Mouse (Mus musculus) hindbrain, postnatal 0 days (tissue): ENCODE results near the gene Ntn3. TPM values are rescaled to one million over a fixed set of nuclear protein-coding genes. Genes with fewer than 3 reads are reported as not detected.

ENCODE experiments used
- ATAC-seq: fragments of 200-750 bp; cut with Nextera tagmentation; 2 replicates; pipeline ENCODE4 v1.8.0; 2017; ENCODE audit warnings: mild to moderate bottlenecking, moderate TSS enrichment, moderate library complexity
- DNase-seq: peaks from one replicate; pipeline ENCODE4 v3.0.0-alpha.2; 2015; ENCODE audit warnings: low spot score
- H3K27ac ChIP-seq: fragments of 300-500 bp; sonication (generic); 2 replicates; pipeline ENCODE4 v1.5.1; 2014; ENCODE audit warnings: mild to moderate bottlenecking
- H3K27me3 ChIP-seq: fragments of 300-500 bp; sonication (generic); 2 replicates; pipeline ENCODE4 v1.6.1; 2014; ENCODE audit warnings: low read length, mixed read lengths; ENCODE audit not compliant: insufficient read depth
- H3K36me3 ChIP-seq: fragments of 300-500 bp; sonication (generic); 2 replicates; pipeline ENCODE4 v1.6.1; 2014; ENCODE audit warnings: low read length, mixed read lengths; ENCODE audit not compliant: insufficient read depth
- H3K4me1 ChIP-seq: fragments of 300-500 bp; sonication (generic); 2 replicates; pipeline ENCODE4 v1.6.1; 2014; ENCODE audit warnings: antibody characterized with exemption, low read length, mixed read lengths; ENCODE audit not compliant: insufficient read depth
- H3K4me2 ChIP-seq: fragments of 300-500 bp; sonication (generic); 2 replicates; pipeline ENCODE4 v1.6.1; 2014; ENCODE audit warnings: low read depth, mild to moderate bottlenecking, low read length, moderate library complexity, mixed read lengths
- H3K4me3 ChIP-seq: fragments of 300-500 bp; sonication (generic); 2 replicates; pipeline ENCODE4 v1.5.1; 2014; ENCODE audit warnings: low read length
- H3K9ac ChIP-seq: fragments of 300-500 bp; sonication (generic); replicated peaks from 2 replicates; pipeline ENCODE4 v1.6.1; 2014; ENCODE audit warnings: mild to moderate bottlenecking, low read length, moderate library complexity, mixed read lengths
- H3K9me3 ChIP-seq: fragments of 300-500 bp; sonication (generic); 2 replicates; pipeline ENCODE4 v1.6.1; 2016; ENCODE audit warnings: low read length, mixed read lengths
- CTCF ChIP-seq: IDR thresholded peaks from 2 replicates; pipeline ENCODE4 v1.5.1; 2016; ENCODE audit warnings: antibody characterized with exemption, control low read depth, low read depth
- WGBS: fragments of 180-500 bp; shearing (Covaris S2); extraction: QIAGEN DNeasy Blood & Tissue Kit; methylation state at CpG from one replicate; pipeline ENCODE4 v1.1.7; 2014; 5-methylcytosine and 5-hydroxymethylcytosine counted together
- polyA plus RNA-seq: library from polyadenylated mRNA; unstranded; fragments of >200 nt; fragmentation: Nextera tagmentation; extraction: Ambion mirVana; gene quantifications from 2 replicates; pipeline ENCODE4 v1.2.1, GENCODE M21; 2015
- total RNA-seq: library from RNA; depleted of rRNA; stranded (reverse); fragments of >200 nt; gene quantifications from 2 replicates; pipeline ENCODE4 v1.2.3, GENCODE M21; 2014

The Ntn3 gene
- total and polyA plus RNA-seq, 2 experiments from 2014 or later: 4.3 to 26.9 TPM

- H3K4me3 ChIP-seq: no peak overlapping the region
- H3K27ac ChIP-seq: no peak overlapping the region
- WGBS: 83% methylated on average over 4 of the region's 4 CpGs
- peaks cover 26% of the 10 kb centered on the region for H3K4me1 ChIP-seq
- TF ChIP-seq CTCF: no peak
- no peak overlapping the region for H3K4me2 ChIP-seq
- H3K9me3 ChIP-seq: no peaks in the 10 kb centered on the region
- ATAC-seq: no peak
- DNase-seq: no peak
- H3K36me3 ChIP-seq: no peaks in the 10 kb centered on the region
- no peaks in the 10 kb centered on the region for H3K27me3 ChIP-seq
- no peak overlapping the region for H3K9ac ChIP-seq
Measured at GRCm38 (mm10) chr17:24201092-24201491, 8.2 kb downstream of the Ntn3 start.

DNA sequence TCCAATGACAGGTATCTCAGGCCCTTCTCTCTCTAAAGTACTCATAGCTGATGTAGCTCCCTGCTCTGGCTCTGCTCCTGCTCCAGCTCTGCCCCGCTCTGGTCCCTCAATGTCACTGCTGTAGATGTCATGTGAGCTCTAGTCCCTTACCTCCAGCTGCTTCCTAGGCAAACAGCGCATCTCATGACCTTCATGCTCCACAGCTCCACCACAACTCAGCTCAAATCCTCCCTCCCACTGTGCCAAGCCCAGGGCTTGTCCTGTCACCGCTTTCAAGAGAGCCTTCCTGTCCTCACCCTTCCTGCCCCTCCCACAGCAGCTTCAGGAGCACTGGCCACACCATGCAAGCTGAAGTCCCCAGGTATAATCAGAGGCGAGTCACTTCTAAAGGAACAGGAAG lies 9.6 kb downstream of the Ntn3 start:
- ATAC-seq: no peak
- no peak for DNase-seq
- Histone ChIP-seq H3K27ac (no peak overlapping the region), H3K4me3 (no peak overlapping the region), H3K27me3 (no peaks in the 10 kb centered on the region), H3K4me2 (no peak overlapping the region), H3K4me1 (peaks cover 17% of the 10 kb centered on the region; the same call in 1 of the 2 replicates), H3K9ac (no peak overlapping the region), H3K9me3 (no peaks in the 10 kb centered on the region), H3K36me3 (no peaks in the 10 kb centered on the region)
- WGBS: 68% methylated on average over 4 of the region's 4 CpGs
- TF ChIP-seq CTCF: no peak

- Histone ChIP-seq H3K27ac (no peak overlapping the region), H3K4me2 (no peak overlapping the region), H3K9ac (no peak overlapping the region), H3K9me3 (no peaks in the 10 kb centered on the region), H3K4me3 (no peak overlapping the region), H3K36me3 (0 out of 2 replicates have a peak, but pooled peaks cover 3% of the 10 kb centered on the region), H3K27me3 (no peaks in the 10 kb centered on the region), H3K4me1 (peaks cover 13% of the 10 kb centered on the region; the same call in 1 of the 2 replicates)
- no peak for TF ChIP-seq CTCF
- no peak for DNase-seq
- ATAC-seq: no peak
- WGBS: 67% methylated on average over 4 of the region's 4 CpGs
Measured at GRCm38 (mm10) chr17:24199252-24199651, 10.1 kb downstream of the Ntn3 start.

DNA sequence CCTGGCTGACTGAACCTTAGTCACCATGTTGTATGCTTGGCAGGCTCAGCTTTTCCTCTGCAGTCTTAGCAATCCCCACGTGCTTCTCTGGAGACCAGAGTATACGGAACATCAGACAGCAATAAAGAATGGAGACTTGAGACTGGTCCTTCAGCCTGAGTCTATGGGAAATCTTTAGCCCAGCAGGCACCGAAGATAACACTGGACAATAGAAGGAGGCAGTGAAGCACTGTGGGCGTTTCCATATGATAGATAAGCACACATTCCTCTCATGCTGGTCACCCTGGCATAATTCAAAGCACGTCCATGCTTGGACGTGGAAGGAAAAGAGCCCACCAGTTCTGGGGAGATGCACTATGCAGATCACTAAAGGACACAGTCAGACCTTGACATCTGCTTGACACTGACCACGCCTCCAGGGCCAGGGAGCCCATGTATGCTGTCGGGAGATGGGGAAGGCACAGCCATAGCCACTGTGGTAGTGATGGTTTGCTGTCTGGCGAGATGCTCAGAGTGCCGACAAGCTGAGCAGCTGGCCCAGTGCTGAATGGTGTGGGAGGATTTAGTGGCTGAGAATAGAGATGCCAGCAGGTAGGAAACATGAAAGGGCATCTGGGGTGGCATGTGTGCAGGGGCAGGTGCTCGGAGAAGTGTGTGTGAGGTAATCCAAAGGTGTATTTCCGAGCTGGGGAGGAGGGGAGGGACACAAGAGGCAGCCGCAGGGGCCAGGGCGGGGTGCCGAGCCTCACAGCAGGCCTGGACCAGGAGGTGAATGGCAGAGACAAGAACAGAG lies 12.1 kb downstream of the Ntn3 start:
- no peak for ATAC-seq
- WGBS: 62% methylated on average over 15 of the region's 15 CpGs
- H3K9me3 ChIP-seq: no peaks in the 10 kb centered on the region
- H3K27me3 ChIP-seq: no peaks in the 10 kb centered on the region
- H3K4me1 ChIP-seq: no peaks in the 10 kb centered on the region
- no peak overlapping the region for H3K4me2 ChIP-seq
- H3K36me3 ChIP-seq: 0 out of 2 replicates have a peak, but pooled peaks cover 6% of the 10 kb centered on the region
- H3K9ac ChIP-seq: no peak overlapping the region
- DNase-seq: no peak
- no peak overlapping the region for H3K27ac ChIP-seq
- no peak overlapping the region for H3K4me3 ChIP-seq
- TF ChIP-seq CTCF: no peak

GRCm38 (mm10) chr17:24195349-24195748 lies 14.0 kb downstream of the Ntn3 start:
- no peak overlapping the region for H3K4me2 ChIP-seq
- no peak for DNase-seq
- ATAC-seq: no peak
- WGBS: 69% methylated on average over 2 of the region's 2 CpGs
- no peaks in the 10 kb centered on the region for H3K9me3 ChIP-seq
- no peaks in the 10 kb centered on the region for H3K27me3 ChIP-seq
- H3K9ac ChIP-seq: no peak overlapping the region
- TF ChIP-seq CTCF: no peak
- H3K27ac ChIP-seq: no peak overlapping the region
- H3K36me3 ChIP-seq: 0 out of 2 replicates have a peak, but pooled peaks cover 6% of the 10 kb centered on the region
- H3K4me3 ChIP-seq: no peak overlapping the region
- no peaks in the 10 kb centered on the region for H3K4me1 ChIP-seq

GRCm38 (mm10) chr17:24193769-24194168 lies 15.6 kb downstream of the Ntn3 start:
- H3K4me3 ChIP-seq: no peak overlapping the region
- ATAC-seq: no peak
- H3K4me2 ChIP-seq: no peak overlapping the region
- no peak overlapping the region for H3K9ac ChIP-seq
- 87% methylated on average over 5 of the region's 5 CpGs for WGBS
- 0 out of 2 replicates have a peak, but pooled peaks cover 6% of the 10 kb centered on the region for H3K36me3 ChIP-seq
- H3K27ac ChIP-seq: no peak overlapping the region
- H3K9me3 ChIP-seq: no peaks in the 10 kb centered on the region
- no peak for TF ChIP-seq CTCF
- no peaks in the 10 kb centered on the region for H3K27me3 ChIP-seq
- DNase-seq: no peak
- H3K4me1 ChIP-seq: no peaks in the 10 kb centered on the region

DNA sequence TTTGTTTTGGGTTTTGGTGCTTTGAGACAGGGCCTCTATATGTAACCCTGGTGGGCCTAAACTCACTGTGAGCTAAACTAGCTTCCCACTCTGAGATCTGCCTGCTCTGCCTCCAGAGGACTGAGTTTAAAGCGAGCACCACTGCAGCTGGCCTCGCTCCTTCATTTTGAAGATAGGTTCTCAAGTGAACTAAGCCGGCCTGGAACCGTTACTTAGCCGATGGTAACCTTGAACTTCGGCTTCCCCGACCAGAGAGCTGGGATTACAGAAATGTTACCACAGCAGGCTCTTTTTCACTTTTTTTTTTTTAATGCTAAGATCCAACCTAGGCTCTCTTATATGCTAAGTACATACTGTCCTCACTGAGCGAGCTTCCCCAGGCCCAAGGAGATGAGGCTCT lies 16.1 kb downstream of the Ntn3 start:
- DNase-seq: no peak
- H3K4me1 ChIP-seq: no peaks in the 10 kb centered on the region
- H3K36me3 ChIP-seq: 0 out of 2 replicates have a peak, but pooled peaks cover 6% of the 10 kb centered on the region
- TF ChIP-seq CTCF: no peak
- H3K27ac ChIP-seq: no peak overlapping the region
- H3K4me3 ChIP-seq: no peak overlapping the region
- WGBS: 90% methylated on average over 8 of the region's 8 CpGs
- H3K9ac ChIP-seq: no peak overlapping the region
- ATAC-seq: no peak
- H3K27me3 ChIP-seq: no peaks in the 10 kb centered on the region
- no peak overlapping the region for H3K4me2 ChIP-seq
- H3K9me3 ChIP-seq: no peaks in the 10 kb centered on the region
